Mouse (Mus musculus) left cerebral cortex, adult 2 months (tissue): Measurements from ENCODE around the gene Tmco4. TPM values are rescaled to one million over a fixed set of nuclear protein-coding genes. Genes with fewer than 3 reads are reported as not detected.

Source experiments
- DNase-seq, 2 experiments: peaks; one replicate each; pipeline ENCODE4 v3.0.0; 2021 to 2022; ENCODE audit warnings: low spot score in 2 of 2, mixed read lengths in 1 of 2; ENCODE audit errors: extremely low spot score in 1 of 2
- H3K27ac ChIP-seq: fragments of 200-600 bp; 2 replicates; pipeline ENCODE4 v1.8.1; 2022
- H3K4me3 ChIP-seq: fragments of 200-600 bp; 2 replicates; pipeline ENCODE4 v1.8.1; 2022
- CTCF ChIP-seq: fragments of 200-600 bp; IDR thresholded peaks from 2 replicates; pipeline ENCODE4 v1.8.1; 2022; ENCODE audit warnings: antibody characterized with exemption, mild to moderate bottlenecking, moderate library complexity
- intact Hi-C: fragments of 180-260 bp; cut with DNase I; formaldehyde crosslinking; loops from one replicate; pipeline ENCODE4 v1.15.1; 2025
- total RNA-seq, 2 experiments: library from RNA; stranded (reverse); gene quantifications; 2 replicates each; pipeline ENCODE4 v1.2.3; 2021

The Tmco4 gene
- total RNA-seq, 2 experiments from 2014 or later, result 2.0 to 3.7 TPM

DNA sequence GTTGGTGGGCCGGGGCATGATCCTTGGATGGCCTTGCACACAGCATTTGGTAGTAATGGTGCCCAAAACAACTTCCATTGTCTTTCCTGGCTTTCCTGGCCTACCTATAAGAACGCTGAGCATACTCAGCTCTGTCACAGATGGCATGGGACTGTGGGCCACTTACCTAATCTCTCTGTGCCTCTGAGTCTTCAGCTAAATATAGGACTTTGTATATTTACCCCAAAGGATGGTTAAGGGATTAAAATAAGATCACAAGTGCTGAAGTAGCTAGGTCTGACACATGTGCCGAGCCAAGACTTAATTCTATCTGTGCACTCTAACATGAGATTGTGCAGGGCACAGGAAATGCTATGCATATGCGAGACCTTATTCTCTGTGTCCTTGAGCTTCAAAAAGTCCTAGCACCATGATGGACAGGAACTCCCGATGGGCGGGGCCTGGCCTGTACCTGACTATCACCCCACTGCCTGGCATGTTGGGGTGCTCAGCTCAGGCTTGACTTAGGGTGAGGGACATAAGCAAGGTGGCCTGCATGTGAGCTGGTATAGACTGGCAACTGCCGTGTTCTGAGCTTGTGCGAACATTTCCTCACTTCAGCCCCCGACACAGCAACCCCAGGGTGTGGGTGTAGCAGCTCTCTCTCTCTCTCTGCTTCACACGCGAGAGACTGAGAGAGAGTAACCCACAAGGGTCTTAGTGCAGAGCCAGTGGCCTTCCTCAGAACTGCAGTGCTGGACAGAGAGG, 60.7 kb downstream of the Tmco4 start:
- intact Hi-C loops, result no loop called here
- DNase-seq, result peak in 1 of 2 experiments; percentile 36
- no peak for TF ChIP-seq CTCF

DNA sequence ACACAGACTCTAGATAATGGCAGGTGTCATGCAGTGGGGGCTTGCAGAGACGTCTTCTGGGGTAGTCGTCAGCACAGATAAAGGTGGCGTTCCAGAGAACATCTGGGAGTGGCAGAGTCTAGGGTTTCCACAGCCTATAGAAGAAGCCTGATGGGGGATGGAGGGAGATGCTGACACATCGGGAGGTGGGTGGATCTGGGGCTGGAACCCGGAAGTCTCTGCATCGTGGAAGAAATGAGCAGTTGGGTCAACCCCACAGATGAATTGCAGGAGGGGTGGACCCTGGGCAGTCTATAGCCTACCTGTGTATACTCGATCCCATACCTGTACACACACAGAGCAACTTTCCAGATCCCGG, 61.3 kb downstream of the Tmco4 start:
- DNase-seq, result peak in 1 of 2 experiments; percentile 36
- no peak for TF ChIP-seq CTCF
- intact Hi-C loops, result no loop called here
- Histone ChIP-seq H3K4me3 (no peak overlapping the region), H3K27ac (peak overlapping the region; percentile 80)

More for the DNA sequence above, 60.7 kb downstream of the Tmco4 start:
- Histone ChIP-seq H3K27ac (peak overlapping the region; percentile 80), H3K4me3 (no peak overlapping the region)

DNA sequence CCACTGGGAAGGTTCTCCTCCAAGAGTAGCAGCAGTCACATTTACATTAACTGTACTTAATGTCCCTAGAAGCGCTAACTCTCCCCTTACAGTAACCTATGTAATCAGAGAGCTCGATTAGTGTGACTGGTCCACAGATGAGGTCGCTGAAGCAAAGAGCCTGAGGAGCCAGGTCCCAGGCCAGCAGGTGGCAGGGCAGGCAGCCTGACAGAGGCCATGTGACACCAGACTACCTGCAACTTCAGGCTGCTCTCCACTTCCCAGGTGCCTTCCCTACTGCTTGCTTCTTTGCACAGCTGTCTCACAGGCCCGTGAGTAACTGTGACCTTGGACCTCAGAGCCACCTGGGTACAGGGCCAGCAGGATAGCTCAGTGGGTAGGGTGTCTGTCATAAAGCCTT, 61.9 kb downstream of the Tmco4 start:
- peak overlapping the region; percentile 80 for H3K27ac ChIP-seq
- H3K4me3 ChIP-seq, result no peak overlapping the region
- no peak for DNase-seq
- peak; percentile 4 for TF ChIP-seq CTCF
- intact Hi-C loops, result no loop called here

DNA sequence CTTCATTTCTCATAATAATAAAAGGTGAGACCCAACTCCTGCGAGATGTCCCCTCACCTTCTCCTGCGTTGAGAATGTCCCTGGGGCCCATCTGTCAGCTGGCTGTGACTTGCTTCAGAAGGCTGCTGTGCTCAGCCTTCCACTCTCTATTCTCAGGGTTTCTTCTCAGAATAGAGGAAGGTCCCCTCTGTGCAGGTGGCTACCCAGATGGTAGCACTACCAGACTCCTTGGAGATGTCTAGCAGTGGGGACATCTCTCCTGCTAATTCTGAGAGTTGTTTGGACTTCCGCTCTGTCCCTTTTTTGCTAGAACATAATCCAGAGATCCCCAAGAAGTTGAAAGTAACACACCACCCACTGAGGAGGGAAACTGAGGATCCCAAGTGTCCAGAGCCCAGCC, 62.3 kb downstream of the Tmco4 start:
- TF ChIP-seq CTCF, result no peak
- H3K4me3 ChIP-seq, result no peak overlapping the region
- DNase-seq, result no peak
- H3K27ac ChIP-seq, result peak overlapping the region; percentile 80; the same call in 1 of the 2 replicates
- intact Hi-C loops, result no loop called here

DNA sequence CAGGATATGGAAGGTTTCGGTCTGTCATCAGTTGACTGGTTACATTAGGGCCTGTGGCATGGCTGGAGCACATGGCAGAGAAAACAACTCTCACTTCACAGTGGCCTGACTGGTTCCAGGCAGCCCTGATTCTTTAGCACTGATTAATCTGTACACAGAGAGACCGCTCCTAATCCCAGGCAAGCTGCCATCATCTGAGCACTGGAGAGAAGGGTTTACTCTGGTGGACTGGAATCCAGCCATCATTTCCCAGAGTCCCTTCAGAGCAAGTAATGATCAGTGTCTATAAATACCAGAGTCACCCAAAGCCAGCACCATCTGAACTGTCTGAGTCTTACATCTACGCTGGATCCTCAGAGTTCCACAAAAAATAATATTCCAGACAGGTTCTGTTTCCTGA, 63.1 kb downstream of the Tmco4 start:
- no peak overlapping the region for H3K27ac ChIP-seq

DNA sequence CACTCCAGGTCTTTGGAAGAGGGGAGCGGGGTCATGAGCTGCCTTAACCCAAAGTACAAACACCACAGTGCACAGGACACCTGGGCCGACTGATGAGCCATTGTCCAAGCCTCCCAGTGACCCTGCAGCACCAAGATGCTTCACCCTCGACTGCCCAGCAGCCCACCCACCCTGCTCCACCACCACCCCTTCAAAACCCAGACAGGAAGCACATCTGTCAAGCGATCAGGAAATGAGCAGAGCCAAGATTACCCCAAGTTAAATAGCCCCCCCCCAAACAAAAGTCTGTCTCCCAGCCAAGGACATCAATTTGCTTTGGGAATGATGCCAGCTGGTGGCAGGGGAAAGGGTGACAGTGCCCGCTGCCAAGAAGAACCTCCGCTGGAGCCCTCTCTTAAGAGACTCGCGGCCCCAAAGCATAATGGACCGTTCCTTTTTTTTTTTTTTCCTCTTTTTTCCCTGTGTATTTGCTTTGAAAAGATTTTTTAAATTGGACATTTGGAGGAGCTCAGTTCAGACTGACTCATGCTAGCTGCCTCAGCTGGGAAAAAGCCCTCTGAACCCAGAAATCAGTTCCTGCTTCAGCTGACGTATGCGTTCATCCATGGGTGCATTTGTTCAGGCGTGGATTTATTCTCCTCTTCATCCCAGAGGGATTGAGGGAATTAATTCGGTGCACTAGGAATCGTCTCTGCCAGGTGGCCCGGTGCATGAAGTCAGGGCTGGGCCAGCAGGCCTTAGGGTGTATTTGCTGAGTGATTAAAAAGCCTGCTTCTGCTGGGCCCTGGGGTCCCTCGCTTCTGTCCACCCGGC, 65.3 kb downstream of the Tmco4 start:
- DNase-seq, result no peak
- no peak for TF ChIP-seq CTCF
- no peak overlapping the region for H3K27ac ChIP-seq
- intact Hi-C loops, result no loop called here
- no peak overlapping the region for H3K4me3 ChIP-seq

More for the DNA sequence above, 63.1 kb downstream of the Tmco4 start:
- no peak for DNase-seq
- intact Hi-C loops, result no loop called here
- H3K4me3 ChIP-seq, result no peak overlapping the region
- no peak for TF ChIP-seq CTCF

DNA sequence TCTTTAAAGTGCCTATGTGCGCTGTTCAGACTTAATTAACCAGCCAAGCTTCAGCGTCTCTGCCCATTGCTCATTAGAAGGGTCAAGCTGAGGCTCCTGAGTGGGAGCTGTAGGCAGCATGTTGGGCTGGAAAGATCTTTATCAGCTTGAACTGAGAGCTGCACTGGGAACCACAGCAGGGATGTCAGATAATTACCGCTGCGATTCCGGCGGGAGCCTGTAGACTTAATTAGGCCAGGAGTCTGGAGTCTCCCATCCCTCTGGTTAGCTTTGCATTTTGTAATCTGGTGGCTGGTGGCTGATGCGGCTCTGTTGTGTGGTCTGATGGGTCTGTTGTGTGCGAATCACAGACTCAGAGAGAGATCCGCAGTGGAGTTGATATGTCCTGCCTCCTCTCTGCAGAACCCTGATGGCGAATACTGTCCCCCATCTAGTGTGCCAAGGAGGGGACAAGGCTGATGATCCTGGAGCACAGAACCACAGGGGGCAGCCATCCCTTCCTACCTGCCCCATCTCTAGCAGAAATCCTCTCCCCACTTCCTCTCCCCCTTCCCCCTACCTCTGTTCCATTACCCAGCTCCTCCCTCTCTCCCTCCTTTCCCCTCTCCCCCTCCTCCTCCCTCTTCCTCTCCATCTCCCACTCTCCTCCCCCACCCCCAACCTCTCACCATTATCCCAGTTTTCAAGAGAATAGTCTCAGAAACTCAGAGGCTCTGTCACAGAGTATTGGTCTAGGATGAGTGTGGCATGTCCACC, 67.6 kb downstream of the Tmco4 start:
- intact Hi-C loops, result no loop called here
- DNase-seq, result no peak
- Histone ChIP-seq H3K27ac (no peak overlapping the region), H3K4me3 (no peak overlapping the region)
- no peak for TF ChIP-seq CTCF

DNA sequence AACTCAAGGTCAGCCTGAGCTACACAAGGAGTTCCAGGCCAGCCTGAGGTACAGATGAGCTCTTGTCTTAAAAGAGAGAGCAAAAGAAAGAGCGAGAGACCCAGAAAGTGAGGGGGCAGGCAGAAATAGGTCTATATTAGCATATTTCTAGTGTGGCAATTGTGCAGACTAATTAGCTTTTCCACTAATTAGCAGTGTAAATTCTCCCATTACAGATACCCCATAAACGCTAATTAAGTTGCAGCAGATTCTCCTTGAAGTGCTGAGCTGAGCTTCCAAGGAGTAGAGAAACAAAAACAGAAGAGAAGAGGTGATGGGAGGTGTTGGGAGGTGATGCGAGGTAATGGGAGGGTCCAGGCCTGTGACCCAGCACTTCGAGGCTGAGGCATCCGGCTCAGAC, 69.9 kb downstream of the Tmco4 start:
- H3K4me3 ChIP-seq, result no peak overlapping the region
- no peak for DNase-seq
- no peak overlapping the region for H3K27ac ChIP-seq
- intact Hi-C loops, result no loop called here
- TF ChIP-seq CTCF, result no peak

DNA sequence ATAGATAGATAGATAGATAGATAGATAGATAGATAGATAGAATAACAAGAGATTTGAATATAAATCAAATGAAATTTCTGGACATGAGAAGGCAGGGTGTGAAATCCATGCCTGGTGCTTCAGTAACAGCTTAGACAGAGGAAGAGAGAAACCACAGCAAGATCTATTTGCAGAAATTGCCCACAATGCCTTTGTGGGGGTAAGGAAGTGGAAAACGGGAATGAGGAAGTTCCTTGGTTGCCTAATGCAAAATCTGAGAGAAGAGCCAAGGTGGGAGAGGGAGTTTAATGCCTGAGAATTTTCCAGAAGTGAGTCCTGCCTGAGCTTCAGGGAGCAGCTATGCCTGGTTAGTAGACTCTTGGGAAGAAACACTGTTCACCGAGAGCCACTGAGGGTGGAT, 70.9 kb downstream of the Tmco4 start:
- no peak overlapping the region for H3K4me3 ChIP-seq
- intact Hi-C loops, result no loop called here
- H3K27ac ChIP-seq, result no peak overlapping the region
- no peak for DNase-seq
- TF ChIP-seq CTCF, result no peak

DNA sequence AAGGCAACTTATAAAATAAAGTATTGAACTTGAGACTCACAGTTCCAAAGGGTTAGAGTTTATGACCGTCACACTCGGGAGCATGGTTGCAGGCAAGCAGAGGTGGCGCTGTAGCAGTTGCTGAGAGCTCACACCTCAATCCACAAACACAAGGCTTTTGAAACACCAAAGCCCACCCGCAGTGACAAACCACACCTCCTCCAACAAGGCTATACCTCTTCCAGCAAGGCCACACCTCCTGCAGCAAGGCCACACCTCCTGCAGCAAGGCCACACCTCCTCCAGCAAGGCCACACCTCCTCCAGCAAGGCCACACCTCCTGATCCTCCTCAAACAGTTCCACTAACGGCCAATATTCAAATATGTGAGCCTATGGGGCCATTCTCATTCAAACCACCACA, 71.9 kb downstream of the Tmco4 start:
- no peak for TF ChIP-seq CTCF
- H3K27ac ChIP-seq, result no peak overlapping the region
- no peak overlapping the region for H3K4me3 ChIP-seq
- DNase-seq, result no peak
- intact Hi-C loops, result no loop called here

DNA sequence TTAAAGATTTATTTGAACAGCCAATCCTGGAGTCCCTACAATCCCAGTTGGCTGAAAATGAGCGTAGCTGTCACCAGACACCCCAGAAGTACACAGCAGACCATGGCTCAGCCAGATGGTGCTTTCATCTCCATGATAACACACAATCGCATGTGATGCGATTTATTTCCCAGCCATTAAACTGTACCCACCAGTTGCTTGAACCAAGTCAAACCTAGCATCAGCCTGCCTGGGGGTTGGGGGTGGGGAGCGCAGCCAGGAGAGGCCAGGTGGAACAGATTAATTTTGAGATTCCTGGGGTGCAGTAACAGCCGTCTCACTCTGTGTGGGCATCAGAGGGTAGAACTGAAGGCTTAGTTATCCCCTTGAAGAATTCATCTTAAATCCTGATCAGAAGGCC, 73.7 kb downstream of the Tmco4 start:
- H3K4me3 ChIP-seq, result no peak overlapping the region
- no peak for DNase-seq
- TF ChIP-seq CTCF, result no peak
- intact Hi-C loops, result no loop called here
- no peak overlapping the region for H3K27ac ChIP-seq

DNA sequence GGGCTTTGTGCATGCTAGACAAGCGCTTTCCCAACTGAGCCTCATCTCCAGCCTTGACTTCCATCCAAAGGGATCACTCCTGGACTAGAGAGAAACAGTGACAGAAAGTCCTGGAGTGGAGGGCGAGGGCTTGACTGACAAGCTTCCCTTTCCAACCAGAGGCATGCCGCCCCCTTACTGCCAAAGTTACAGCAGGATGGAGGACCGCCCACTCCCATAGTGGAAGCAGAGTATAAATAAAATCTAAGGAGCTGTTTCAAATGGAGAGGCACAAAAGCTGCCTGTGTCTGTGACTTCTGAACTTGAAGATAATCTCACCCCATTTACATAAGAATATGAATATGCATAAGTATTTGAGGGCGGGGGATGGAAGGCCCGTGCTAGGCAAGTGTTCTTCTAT, 75.8 kb downstream of the Tmco4 start:
- TF ChIP-seq CTCF, result no peak
- no peak overlapping the region for H3K4me3 ChIP-seq
- intact Hi-C loops, result no loop called here
- peak overlapping the region; percentile 33; the same call in 1 of the 2 replicates for H3K27ac ChIP-seq
- DNase-seq, result no peak
